Mouse (Mus musculus): ENCODE measurements around the gene Rufy3.
"Not testable (repeated sequence)": the region's sequence is repeated elsewhere in the genome, so short reads cannot be mapped to it uniquely, and the experiment has no call there.

The Rufy3 gene

GRCm38 (mm10) chr5:88564501-88565147, at the start of gene Rufy3:
Rufy3 (plus strand) TSS chr5:88565040.
- DNase-seq (ENCODE audit: extremely low spot score, low spot score), result no peak

GRCm38 (mm10) chr5:88519232-88519631, 45.6 kb upstream of the Rufy3 start:
- DNase-seq (ENCODE audit: extremely low spot score, low spot score), result no peak

GRCm38 (mm10) chr5:88527657-88528056, 37.2 kb upstream of the Rufy3 start, which contains the start of gene Jchain:
Jchain (minus strand) TSS chr5:88527891.
- DNase-seq (ENCODE audit: extremely low spot score, low spot score), result no peak

GRCm38 (mm10) chr5:88530908-88531307, 33.9 kb upstream of the Rufy3 start:
- DNase-seq (ENCODE audit: extremely low spot score, low spot score), result no peak

GRCm38 (mm10) chr5:88534697-88535096, 30.1 kb upstream of the Rufy3 start:
- DNase-seq (ENCODE audit: extremely low spot score, low spot score), result no peak

- no peak for DNase-seq (ENCODE audit: extremely low spot score, low spot score)
These were observed 24.0 kb upstream of the Rufy3 start for GRCm38 (mm10) chr5:88540845-88541244.

GRCm38 (mm10) chr5:88542651-88543282, 22.1 kb upstream of the Rufy3 start:
- no peak for DNase-seq (ENCODE audit: extremely low spot score, low spot score)

GRCm38 (mm10) chr5:88544411-88544810, 20.4 kb upstream of the Rufy3 start:
- DNase-seq (ENCODE audit: extremely low spot score, low spot score), result not testable (repeated sequence)

- no peak for DNase-seq (ENCODE audit: extremely low spot score, low spot score)
These were observed 19.3 kb upstream of the Rufy3 start for GRCm38 (mm10) chr5:88545536-88545935.

GRCm38 (mm10) chr5:88553271-88554085, 11.4 kb upstream of the Rufy3 start:
- no peak for DNase-seq (ENCODE audit: extremely low spot score, low spot score)

GRCm38 (mm10) chr5:88554086-88554886, 10.6 kb upstream of the Rufy3 start, which contains the start of gene Utp3:
Utp3 (plus strand) TSS chr5:88554462.
- peak; percentile 96 for DNase-seq (ENCODE audit: extremely low spot score, low spot score)

GRCm38 (mm10) chr5:88558991-88559390, 5.8 kb upstream of the Rufy3 start:
- no peak for DNase-seq (ENCODE audit: extremely low spot score, low spot score)

GRCm38 (mm10) chr5:88561080-88561814, 3.6 kb upstream of the Rufy3 start:
- no peak for DNase-seq (ENCODE audit: extremely low spot score, low spot score)

- DNase-seq (ENCODE audit: extremely low spot score, low spot score), result no peak
These were observed 1.7 kb upstream of the Rufy3 start for GRCm38 (mm10) chr5:88562863-88563780.

- peak; percentile 82 for DNase-seq (ENCODE audit: extremely low spot score, low spot score)
These were observed 551 bp downstream of the Rufy3 start for GRCm38 (mm10) chr5:88565148-88566033.

GRCm38 (mm10) chr5:88566034-88566841, 1.4 kb downstream of the Rufy3 start:
- no peak for DNase-seq (ENCODE audit: extremely low spot score, low spot score)

GRCm38 (mm10) chr5:88569541-88569940, 4.7 kb downstream of the Rufy3 start:
- no peak for DNase-seq (ENCODE audit: extremely low spot score, low spot score)

- DNase-seq (ENCODE audit: extremely low spot score, low spot score), result no peak
These were observed 10.0 kb downstream of the Rufy3 start for GRCm38 (mm10) chr5:88574829-88575228.

All from neural tube, embryonic 10.5 days (tissue).